Mouse (Mus musculus) CH12.LX (cell line): ENCODE data around the gene Ppp4r2. TPM values are rescaled to one million over a fixed set of nuclear protein-coding genes. Genes with fewer than 3 reads are reported as not detected.
"Not testable (repeated sequence)": the region's sequence is repeated elsewhere in the genome, so short reads cannot be mapped to it uniquely, and the experiment has no call there.

Experiments
- DNase-seq: peaks from one replicate; pipeline ENCODE4 v3.0.0-alpha.2; 2013; ENCODE audit errors: extremely low read depth
- H3K27ac ChIP-seq: 2 replicates; pipeline ENCODE4 v1.5.1; 2012; ENCODE audit warnings: low read depth, mild to moderate bottlenecking, control low read depth, moderate library complexity; ENCODE audit not compliant: insufficient read depth
- H3K27me3 ChIP-seq: replicated peaks from 2 replicates; pipeline ENCODE3; 2012; ENCODE audit warnings: inconsistent platforms
- H3K36me3 ChIP-seq, 2 experiments: replicated peaks in 1 of 2; 2 replicates each; pipeline versions ENCODE3 to v1.6.1; 2012; ENCODE audit warnings: inconsistent platforms in 1 of 2, low read length in 1 of 2, mild to moderate bottlenecking in 1 of 2, mixed read lengths in 1 of 2, moderate library complexity in 1 of 2; ENCODE audit not compliant: control insufficient read depth in 1 of 2, insufficient read depth in 1 of 2
- H3K4me1 ChIP-seq, 2 experiments: 2 replicates each; pipeline ENCODE4 v1.6.1; 2012; ENCODE audit warnings: inconsistent platforms in 1 of 2, moderate library complexity in 1 of 2; ENCODE audit not compliant: insufficient read depth in 2 of 2, control insufficient read depth in 1 of 2
- H3K4me2 ChIP-seq: 2 replicates; pipeline ENCODE4 v1.6.1; 2012; ENCODE audit warnings: low read depth, mild to moderate bottlenecking, control low read depth; ENCODE audit not compliant: poor library complexity, insufficient read depth, severe bottlenecking
- H3K4me3 ChIP-seq, 3 experiments: fragments of 150-350 bp in 1 of 3; sonication (generic) in 1 of 3; replicated peaks in 1 of 3; 2 replicates each; pipeline versions ENCODE3 to v1.5.1; 2011 to 2012; ENCODE audit warnings: low read depth in 2 of 3, low read length in 2 of 3, mild to moderate bottlenecking in 2 of 3, moderate library complexity in 2 of 3, control low read depth in 1 of 3, improper control_type of control experiment in 1 of 3, inconsistent platforms in 1 of 3, mixed read lengths in 1 of 3; ENCODE audit not compliant: poor library complexity in 1 of 3
- H3K79me2 ChIP-seq: replicated peaks from 2 replicates; pipeline ENCODE4 v1.6.1; 2012; ENCODE audit warnings: mild to moderate bottlenecking, moderate library complexity; ENCODE audit not compliant: control insufficient read depth, poor library complexity, insufficient read depth, severe bottlenecking; ENCODE audit errors: extremely low read depth
- H3K9ac ChIP-seq: 2 replicates; pipeline ENCODE4 v1.6.1; 2012; ENCODE audit warnings: low read depth, mild to moderate bottlenecking, control low read depth, moderate library complexity; ENCODE audit not compliant: insufficient read depth
- H3K9me3 ChIP-seq: replicated peaks from 2 replicates; pipeline ENCODE3; 2012; ENCODE audit warnings: low read length, inconsistent platforms, mixed read lengths
- CHD1 ChIP-seq: IDR thresholded peaks from 2 replicates; pipeline ENCODE4 v1.6.1; 2012; ENCODE audit warnings: low read depth, low read length, improper control_type of control experiment, inconsistent platforms
- EP300 ChIP-seq: IDR thresholded peaks from 2 replicates; pipeline ENCODE4 v1.6.1; 2011; ENCODE audit warnings: low read length, improper control_type of control experiment
- ETS1 ChIP-seq: conservative IDR thresholded peaks from 2 replicates; pipeline ENCODE4 v1.6.1; 2012; ENCODE audit warnings: low read depth, mild to moderate bottlenecking, inconsistent platforms, low read length, improper control_type of control experiment, moderate library complexity
- GABPA ChIP-seq: IDR thresholded peaks from 2 replicates; pipeline ENCODE4 v1.6.1; 2012; ENCODE audit warnings: low read depth, low read length, improper control_type of control experiment, inconsistent platforms; ENCODE audit not compliant: insufficient replicate concordance
- IRF4 ChIP-seq: IDR thresholded peaks from 2 replicates; pipeline ENCODE4 v1.6.1; 2014; ENCODE audit warnings: low read depth, mild to moderate bottlenecking, inconsistent platforms, low read length, improper control_type of control experiment
- JUN ChIP-seq: IDR thresholded peaks from 2 replicates; pipeline ENCODE4 v1.6.1; 2011; ENCODE audit warnings: low read depth, mild to moderate bottlenecking, low read length, improper control_type of control experiment, moderate library complexity; ENCODE audit not compliant: insufficient read depth
- JUND ChIP-seq: conservative IDR thresholded peaks from 2 replicates; pipeline ENCODE4 v1.6.1; 2011; ENCODE audit warnings: low read depth, low read length, improper control_type of control experiment
- KAT2A ChIP-seq: IDR thresholded peaks from 2 replicates; pipeline ENCODE4 v1.6.1; 2012; ENCODE audit warnings: low read length, improper control_type of control experiment, inconsistent platforms; ENCODE audit not compliant: insufficient replicate concordance
- MAFK ChIP-seq: IDR thresholded peaks from 2 replicates; pipeline ENCODE4 v1.6.1; 2011; ENCODE audit warnings: low read length, improper control_type of control experiment; ENCODE audit not compliant: insufficient replicate concordance
- MAX ChIP-seq: IDR thresholded peaks from 2 replicates; pipeline ENCODE4 v1.6.1; 2011; ENCODE audit warnings: low read length, improper control_type of control experiment
- MYC ChIP-seq: IDR thresholded peaks from 2 replicates; pipeline ENCODE4 v1.6.1; 2011; ENCODE audit warnings: low read depth, mild to moderate bottlenecking, improper control_type of control experiment, low read length
- NELFE ChIP-seq: IDR thresholded peaks from 2 replicates; pipeline ENCODE4 v1.6.1; 2011; ENCODE audit warnings: low read depth, low read length, improper control_type of control experiment
- POLR2A ChIP-seq: IDR thresholded peaks from 2 replicates; pipeline ENCODE4 v1.6.1; 2011; ENCODE audit warnings: low read depth, mild to moderate bottlenecking, improper control_type of control experiment, low read length
- POLR2AphosphoS2 ChIP-seq: IDR thresholded peaks from 2 replicates; pipeline ENCODE4 v1.6.1; 2011; ENCODE audit warnings: low read depth, low read length, improper control_type of control experiment
- RCOR1 ChIP-seq: conservative IDR thresholded peaks from 2 replicates; pipeline ENCODE4 v1.6.1; 2012; ENCODE audit warnings: low read depth, mild to moderate bottlenecking, inconsistent platforms, low read length, improper control_type of control experiment
- SMC3 ChIP-seq: IDR thresholded peaks from 2 replicates; pipeline ENCODE4 v1.6.1; 2011; ENCODE audit warnings: low read depth, low read length, improper control_type of control experiment
- TBP ChIP-seq: conservative IDR thresholded peaks from 2 replicates; pipeline ENCODE4 v1.6.1; 2011; ENCODE audit warnings: low read depth, low read length, improper control_type of control experiment
- UBTF ChIP-seq: IDR thresholded peaks from 2 replicates; pipeline ENCODE4 v1.6.1; 2012; ENCODE audit warnings: low read depth, mild to moderate bottlenecking, inconsistent platforms, low read length, improper control_type of control experiment, moderate library complexity
- USF1 ChIP-seq: IDR thresholded peaks from 2 replicates; pipeline ENCODE4 v1.6.1; 2014; ENCODE audit warnings: low read depth, mild to moderate bottlenecking, inconsistent platforms, low read length, improper control_type of control experiment
- ZKSCAN1 ChIP-seq: IDR thresholded peaks from 2 replicates; pipeline ENCODE4 v1.6.1; 2012; ENCODE audit warnings: low read depth, inconsistent platforms, low read length, improper control_type of control experiment, borderline replicate concordance
- ZNF384 ChIP-seq: IDR thresholded peaks from 2 replicates; pipeline ENCODE4 v1.6.1; 2012; ENCODE audit warnings: low read depth, low read length, improper control_type of control experiment, inconsistent platforms
- dilution Hi-C: fragments of 300-500 bp; cut with MboI; formaldehyde crosslinking; loops from 2 replicates; pipeline ENCODE4 v1.14.3; 2020; ENCODE audit warnings: low sequenced_read_pairs; ENCODE audit not compliant: extremely low pct_unique_long_range_greater_than_20kb, extremely low pct_ligation_motif_present
- in situ Hi-C: fragments of 300-500 bp; cut with MboI; formaldehyde crosslinking; loops from 3 replicates; pipeline ENCODE4 v1.14.3; 2019; ENCODE audit warnings: low sequenced_read_pairs, low pct_ligation_motif_present, low pct_unique_long_range_greater_than_20kb, mixed read lengths
- polyA plus RNA-seq: library from polyadenylated mRNA; unstranded; fragments of >175 nt; gene quantifications from 2 replicates; pipeline ENCODE4 v1.2.1, GENCODE M21; 2012; ENCODE audit warnings: low read depth; ENCODE audit not compliant: insufficient read length
- total RNA-seq, 2 experiments: library from RNA; depleted of rRNA; stranded (reverse); fragments of 300-350 nt in 1 of 2; fragments of >200 nt in 1 of 2; gene quantifications; 2 replicates each; pipeline ENCODE4 v1.2.3; 2012 to 2014

The Ppp4r2 gene
- total and polyA plus RNA-seq, 3 experiments = 53.3 to 134 (median 115) TPM

- TF ChIP-seq RCOR1 (no peak), CHD1 (no peak), EP300 (peak; percentile 86), JUN (peak; percentile 67), MAFK (no peak), MAX (no peak), NELFE (no peak)
Measured at GRCm38 (mm10) chr6:100850671-100851081, 17.3 kb downstream of the Ppp4r2 start (continued).

- no peak for DNase-seq
- in situ Hi-C loops = no loop called here
- no peak overlapping the region for H3K4me3 ChIP-seq
- dilution Hi-C loops = no loop called here
- H3K27me3 ChIP-seq = no peaks in the 10 kb centered on the region
- TF ChIP-seq TBP (no peak), MYC (no peak), KAT2A (no peak), ZNF384 (no peak), RCOR1 (no peak), UBTF (no peak), ZKSCAN1 (no peak), JUN (no peak), USF1 (no peak)
- TF ChIP-seq, all 38 proteins: peak for 0
- Histone ChIP-seq H3K9ac (no peak overlapping the region), H3K4me1 (peaks cover 13 to 59% of the 10 kb centered on the region in 2 experiments), H3K27ac (peak overlapping the region; percentile 84), H3K79me2 (peaks cover 81% of the 10 kb centered on the region), H3K36me3 (peaks cover 28 to 71% of the 10 kb centered on the region in 2 experiments), H3K4me2 (peak overlapping the region; percentile 69), H3K9me3 (no peaks in the 10 kb centered on the region)
Measured at GRCm38 (mm10) chr6:100851083-100851482, 17.7 kb downstream of the Ppp4r2 start.

- Histone ChIP-seq H3K9ac (no peak overlapping the region), H3K36me3 (peaks cover 30 to 55% of the 10 kb centered on the region in 2 experiments), H3K4me3 (no peak overlapping the region), H3K4me2 (no peak overlapping the region), H3K79me2 (peaks cover 13% of the 10 kb centered on the region), H3K27me3 (no peaks in the 10 kb centered on the region), H3K27ac (no peak overlapping the region), H3K9me3 (no peaks in the 10 kb centered on the region), H3K4me1 (peaks cover 0 to 3% of the 10 kb centered on the region in 2 experiments; a peak in 1 of 4 replicates)
- in situ Hi-C loops = no loop called here
- dilution Hi-C loops = no loop called here
- TF ChIP-seq POLR2A = no peak
- TF ChIP-seq POLR2AphosphoS2 = no peak
- no peak for TF ChIP-seq NELFE
- TF ChIP-seq GABPA = no peak
- no peak for TF ChIP-seq ZNF384
- TF ChIP-seq IRF4 = no peak
- TF ChIP-seq SMC3 = no peak
- no peak for TF ChIP-seq RCOR1
- TF ChIP-seq MAX = no peak
- no peak for TF ChIP-seq ETS1
- TF ChIP-seq JUND = no peak
- DNase-seq = no peak
Measured at GRCm38 (mm10) chr6:100865321-100865720, 31.9 kb downstream of the Ppp4r2 start.

- peaks cover 30 to 50% of the 10 kb centered on the region in 2 experiments for H3K36me3 ChIP-seq
- H3K9me3 ChIP-seq, H3K4me2 ChIP-seq, H3K27ac ChIP-seq, H3K9ac ChIP-seq, DNase-seq, in situ Hi-C loops, H3K27me3 ChIP-seq, dilution Hi-C loops, H3K4me1 ChIP-seq, H3K4me3 ChIP-seq: not testable (repeated sequence)
- H3K79me2 ChIP-seq = peaks cover 11% of the 10 kb centered on the region; the same call in 1 of the 2 replicates
Measured at GRCm38 (mm10) chr6:100865788-100866187, 32.4 kb downstream of the Ppp4r2 start.
